Mouse (Mus musculus) kidney, postnatal 36 days (tissue): Measurements from ENCODE around the gene Wnt7a.

Experiments
- DNase-seq, 2 experiments: peaks; one replicate each; pipeline ENCODE4 v3.0.0; 2021 to 2022; ENCODE audit warnings: mixed read lengths in 2 of 2

The Wnt7a gene

GRCm38 (mm10) chr6:91335470-91335869 lies 75.7 kb downstream of the Wnt7a start:
- DNase-seq = no peak

- no peak for DNase-seq
These were observed 79.3 kb downstream of the Wnt7a start for GRCm38 (mm10) chr6:91331886-91332285.

- no peak for DNase-seq
These were observed 85.6 kb downstream of the Wnt7a start for GRCm38 (mm10) chr6:91325556-91325955.

- DNase-seq = no peak
These were observed 86.4 kb downstream of the Wnt7a start for GRCm38 (mm10) chr6:91324752-91325151.

GRCm38 (mm10) chr6:91322001-91322772 lies 89.0 kb downstream of the Wnt7a start:
- no peak for DNase-seq
